Mouse (Mus musculus) myocyte (in vitro differentiated cells): ENCODE measurements around the gene Mybpc3. TPM values are rescaled to one million over a fixed set of nuclear protein-coding genes. Genes with fewer than 3 reads are reported as not detected.

Source experiments
- H3K27me3 ChIP-seq: one replicate; pipeline ENCODE4 v1.6.1; 2011; ENCODE audit not compliant: control insufficient read depth, insufficient read depth, insufficient read length
- H3K36me3 ChIP-seq: one replicate; pipeline ENCODE4 v1.6.1; 2011; ENCODE audit not compliant: control insufficient read depth, insufficient read depth
- H3K4me2 ChIP-seq: one replicate; pipeline ENCODE4 v1.6.1; 2011; ENCODE audit warnings: low read depth, control low read depth
- H3K4me3 ChIP-seq: one replicate; pipeline ENCODE4 v1.5.1; 2011; ENCODE audit warnings: mild to moderate bottlenecking, control low read depth, moderate library complexity
- H3K79me2 ChIP-seq: one replicate; pipeline ENCODE4 v1.6.1; 2011; ENCODE audit not compliant: control insufficient read depth, insufficient read depth
- H3ac ChIP-seq: one replicate; pipeline ENCODE4 v1.6.1; 2011; ENCODE audit not compliant: control insufficient read depth, insufficient read length
- CEBPB ChIP-seq: IDR thresholded peaks from 2 replicates; pipeline ENCODE4 v1.6.1; 2011; ENCODE audit warnings: mild to moderate bottlenecking, moderate library complexity; ENCODE audit not compliant: poor library complexity, insufficient read depth, severe bottlenecking
- E2F4 ChIP-seq: IDR thresholded peaks from one replicate; pipeline ENCODE4 v1.6.1; 2011; ENCODE audit warnings: mild to moderate bottlenecking, control low read depth, moderate library complexity; ENCODE audit not compliant: insufficient read depth
- MAX ChIP-seq: IDR thresholded peaks from one replicate; pipeline ENCODE4 v1.6.1; 2011; ENCODE audit warnings: low read depth, mild to moderate bottlenecking, control low read depth
- MYOD1 ChIP-seq, 3 experiments: IDR thresholded peaks; one replicate each; pipeline ENCODE4 v1.6.1; 2011; ENCODE audit warnings: control low read depth in 2 of 3, low read depth in 2 of 3, mild to moderate bottlenecking in 2 of 3, moderate library complexity in 1 of 3; ENCODE audit not compliant: insufficient read length in 2 of 3, control insufficient read depth in 1 of 3
- MYOG ChIP-seq, 3 experiments: IDR thresholded peaks; one replicate each; pipeline ENCODE4 v1.6.1; 2011; ENCODE audit warnings: control low read depth in 2 of 3, low read depth in 2 of 3, mild to moderate bottlenecking in 2 of 3; ENCODE audit not compliant: insufficient read length in 2 of 3, control insufficient read depth in 1 of 3, insufficient read depth in 1 of 3
- POLR2A ChIP-seq: IDR thresholded peaks from one replicate; pipeline ENCODE4 v1.6.1; 2011; ENCODE audit warnings: low read depth, mild to moderate bottlenecking, control low read depth, moderate library complexity; ENCODE audit not compliant: insufficient read length
- POLR2AphosphoS2 ChIP-seq: IDR thresholded peaks from one replicate; pipeline ENCODE4 v1.6.1; 2011; ENCODE audit warnings: low read depth, control low read depth; ENCODE audit not compliant: insufficient read length
- REST ChIP-seq: IDR thresholded peaks from one replicate; pipeline ENCODE4 v1.6.1; 2011; ENCODE audit warnings: mild to moderate bottlenecking, control low read depth, moderate library complexity; ENCODE audit not compliant: insufficient read depth, insufficient read length
- SRF ChIP-seq: IDR thresholded peaks from one replicate; pipeline ENCODE4 v1.6.1; 2011; ENCODE audit warnings: low read depth; ENCODE audit not compliant: control insufficient read depth, insufficient read length
- TCF12 ChIP-seq: IDR thresholded peaks from one replicate; pipeline ENCODE4 v1.6.1; 2011; ENCODE audit warnings: mild to moderate bottlenecking, control low read depth; ENCODE audit not compliant: poor library complexity, insufficient read depth, severe bottlenecking
- TCF3 ChIP-seq: IDR thresholded peaks from one replicate; pipeline ENCODE4 v1.6.1; 2011; ENCODE audit warnings: low read depth, control low read depth; ENCODE audit not compliant: insufficient read length
- USF1 ChIP-seq: IDR thresholded peaks from one replicate; pipeline ENCODE4 v1.6.1; 2011; ENCODE audit warnings: low read depth, mild to moderate bottlenecking, control low read depth, moderate library complexity
- polyA plus RNA-seq: library from polyadenylated mRNA; unstranded; fragments of >200 nt; fragmentation: generic; extraction: Trizol; gene quantifications from one replicate; pipeline ENCODE4 v1.2.1, GENCODE M21; 2012; ENCODE audit warnings: missing spikeins

Gene Mybpc3
- polyA plus RNA-seq, 1 experiment, result 0.05 TPM

DNA sequence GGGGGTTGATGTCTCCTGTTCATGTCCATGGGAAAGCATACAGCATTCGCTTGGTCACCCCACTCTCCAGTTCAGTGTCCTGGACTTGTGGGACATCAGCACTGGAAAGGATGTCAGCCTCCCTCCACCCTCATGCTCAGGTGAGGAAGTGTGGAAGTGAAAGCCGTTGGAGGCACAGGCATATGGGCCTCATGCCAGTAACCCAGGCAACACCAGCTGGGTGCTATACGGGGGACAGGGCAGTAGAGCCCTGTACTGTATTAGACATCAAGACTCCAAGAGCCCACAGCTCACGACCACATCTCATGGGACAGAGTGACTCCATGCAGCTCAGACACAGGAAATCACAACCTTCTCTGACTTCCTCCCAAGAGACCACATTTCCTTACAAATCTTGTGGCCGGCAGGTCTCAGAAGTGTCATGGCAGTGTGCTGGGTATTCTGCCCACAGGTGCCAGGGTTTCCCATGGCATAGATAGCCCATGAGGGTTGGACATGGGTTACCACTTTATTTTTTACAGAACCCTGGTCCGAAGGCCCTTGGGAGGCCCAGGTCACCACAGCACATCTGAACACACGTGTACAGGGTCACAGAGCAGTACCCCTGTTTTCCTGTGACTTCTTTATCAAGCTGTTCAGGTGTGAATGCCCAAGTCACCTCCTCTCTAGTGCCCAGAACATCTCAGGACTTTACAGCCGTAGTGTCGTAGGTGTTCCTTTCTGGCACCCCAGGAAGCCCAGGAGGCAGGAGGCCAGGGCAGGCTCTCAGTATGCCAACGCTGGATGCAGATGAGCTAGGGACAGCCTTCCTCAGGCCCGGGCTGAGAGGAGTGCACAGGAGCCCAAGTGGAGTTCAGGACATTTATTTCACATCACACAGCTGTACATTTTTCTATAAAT is 18.8 kb downstream of the Mybpc3 start:
- Histone ChIP-seq H3ac (no peak overlapping the region), H3K4me3 (no peak overlapping the region), H3K36me3 (no peaks in the 10 kb centered on the region), H3K79me2 (no peaks in the 10 kb centered on the region), H3K4me2 (no peak overlapping the region), H3K27me3 (no peaks in the 10 kb centered on the region)
- TF ChIP-seq CEBPB (no peak), MAX (no peak), POLR2A (no peak), USF1 (no peak), MYOG (IDR thresholded peaks at IDR 0.05; ENCODE audit: control insufficient read depth in 1 of 3, insufficient read depth in 1 of 3, insufficient read length in 2 of 3, low read depth in 2 of 3) (no peak), TCF3 (no peak), SRF (no peak), TCF12 (no peak), REST (no peak), MYOD1 (IDR thresholded peaks at IDR 0.05; ENCODE audit: control insufficient read depth in 1 of 3, insufficient read length in 2 of 3, low read depth in 2 of 3) (no peak), POLR2AphosphoS2 (no peak), E2F4 (no peak)

DNA sequence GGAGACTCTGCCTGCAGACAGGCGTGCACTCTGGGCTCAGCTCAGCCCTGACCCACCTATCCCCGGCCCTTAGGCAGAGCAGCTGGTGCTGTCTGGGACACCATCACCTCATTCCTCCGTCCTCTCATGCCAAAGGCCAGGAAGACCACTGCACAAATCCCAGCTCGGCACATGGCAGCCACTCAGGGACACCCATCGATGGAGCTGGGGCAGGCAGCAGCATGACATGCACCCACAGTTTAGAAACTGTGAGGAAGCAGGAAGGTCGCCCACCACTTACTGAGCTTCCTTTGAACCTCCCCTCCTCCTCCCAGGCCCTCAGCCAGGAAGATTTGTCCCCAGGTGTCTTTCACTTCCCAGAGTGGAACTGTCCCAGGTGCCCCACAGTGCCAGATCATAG is 19.5 kb downstream of the Mybpc3 start:
- Histone ChIP-seq H3K27me3 (no peaks in the 10 kb centered on the region), H3K4me2 (no peak overlapping the region), H3ac (no peak overlapping the region), H3K79me2 (no peaks in the 10 kb centered on the region), H3K4me3 (no peak overlapping the region), H3K36me3 (no peaks in the 10 kb centered on the region)
- TF ChIP-seq POLR2AphosphoS2, result no peak
- no peak for TF ChIP-seq MYOD1 (IDR thresholded peaks at IDR 0.05; ENCODE audit: control insufficient read depth in 1 of 3, insufficient read length in 2 of 3, low read depth in 2 of 3)
- no peak for TF ChIP-seq CEBPB

DNA sequence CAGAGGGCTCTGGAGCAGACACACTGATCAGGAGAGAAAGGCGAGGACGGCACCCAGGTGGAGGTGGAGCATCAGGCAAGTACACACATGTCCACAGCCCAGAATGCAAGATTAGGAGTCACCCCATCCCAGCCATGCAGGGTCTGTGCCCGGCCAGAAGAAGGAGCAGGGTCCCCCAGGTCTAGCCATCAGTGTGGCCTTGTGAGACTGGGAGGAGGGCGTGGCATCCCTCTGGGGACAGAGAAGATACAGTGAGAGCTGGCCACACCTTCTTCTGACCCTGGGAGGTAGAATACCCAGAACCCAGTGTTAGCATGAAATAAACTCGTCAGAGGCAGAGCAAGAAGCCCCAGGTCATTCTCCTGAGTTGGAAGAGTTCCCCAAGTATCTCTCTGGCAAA is 21.4 kb downstream of the Mybpc3 start:
- no peaks in the 10 kb centered on the region for H3K79me2 ChIP-seq
- no peak overlapping the region for H3K4me2 ChIP-seq
- TF ChIP-seq POLR2AphosphoS2 (no peak), SRF (no peak), POLR2A (no peak), REST (no peak), MAX (no peak), TCF12 (no peak), USF1 (no peak), E2F4 (no peak), CEBPB (no peak), TCF3 (no peak), MYOD1 (IDR thresholded peaks at IDR 0.05; ENCODE audit: control insufficient read depth in 1 of 3, insufficient read length in 2 of 3, low read depth in 2 of 3) (no peak), MYOG (IDR thresholded peaks at IDR 0.05; ENCODE audit: control insufficient read depth in 1 of 3, insufficient read depth in 1 of 3, insufficient read length in 2 of 3, low read depth in 2 of 3) (no peak)
- no peak overlapping the region for H3ac ChIP-seq
- H3K36me3 ChIP-seq, result no peaks in the 10 kb centered on the region
- no peaks in the 10 kb centered on the region for H3K27me3 ChIP-seq
- no peak overlapping the region for H3K4me3 ChIP-seq

DNA sequence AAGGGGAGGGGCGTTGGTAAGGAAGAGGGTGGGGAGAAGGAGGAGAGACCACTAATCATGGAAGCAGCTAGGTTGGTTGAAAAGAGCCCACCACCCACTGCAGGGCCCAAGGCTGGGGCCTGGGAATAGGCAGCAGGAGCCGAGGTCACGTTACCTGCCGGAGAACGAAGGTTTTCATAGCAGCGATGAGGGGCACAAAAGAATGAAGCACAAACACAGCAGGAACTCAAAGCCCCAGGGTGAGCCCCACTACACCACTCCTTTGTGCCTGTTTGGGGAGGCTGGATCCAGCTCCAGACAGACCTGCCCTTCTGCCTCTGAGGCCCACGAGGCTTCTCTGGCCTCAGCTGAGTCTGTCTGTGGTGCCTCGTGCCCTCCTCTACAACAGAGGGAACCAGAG is 21.8 kb downstream of the Mybpc3 start:
- H3K79me2 ChIP-seq, result no peaks in the 10 kb centered on the region
- H3ac ChIP-seq, result no peak overlapping the region
- H3K4me2 ChIP-seq, result no peak overlapping the region
- no peaks in the 10 kb centered on the region for H3K36me3 ChIP-seq
- H3K4me3 ChIP-seq, result no peak overlapping the region
- H3K27me3 ChIP-seq, result no peaks in the 10 kb centered on the region
- TF ChIP-seq MAX (no peak), CEBPB (no peak), POLR2AphosphoS2 (no peak), TCF3 (no peak), SRF (no peak), POLR2A (no peak), MYOG (IDR thresholded peaks at IDR 0.05; ENCODE audit: control insufficient read depth in 1 of 3, insufficient read depth in 1 of 3, insufficient read length in 2 of 3, low read depth in 2 of 3) (no peak), REST (no peak), MYOD1 (IDR thresholded peaks at IDR 0.05; ENCODE audit: control insufficient read depth in 1 of 3, insufficient read length in 2 of 3, low read depth in 2 of 3) (no peak), TCF12 (no peak), E2F4 (no peak), USF1 (no peak)

DNA sequence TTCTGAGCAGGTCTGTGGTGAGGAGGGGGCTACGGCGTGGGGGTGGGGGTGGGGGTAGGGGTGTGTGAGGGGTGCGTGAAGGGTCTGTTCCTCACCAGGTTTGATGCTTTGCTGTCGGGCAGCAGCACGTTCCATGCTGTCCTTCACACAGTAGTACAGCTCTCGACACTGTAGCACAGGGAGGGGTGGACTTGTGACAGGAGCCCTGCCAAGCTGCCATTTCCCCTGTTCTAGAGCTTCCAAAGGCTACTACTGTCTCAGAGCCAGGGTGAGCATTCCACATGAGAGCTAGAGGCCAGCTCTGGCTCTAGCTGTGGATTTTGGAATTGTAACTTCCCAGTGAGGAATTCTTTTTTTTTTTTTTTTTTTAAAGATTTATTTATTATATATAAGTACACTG is 25.0 kb downstream of the Mybpc3 start:
- TF ChIP-seq E2F4 (no peak), POLR2A (no peak), TCF12 (no peak), SRF (no peak), MYOD1 (IDR thresholded peaks at IDR 0.05; ENCODE audit: control insufficient read depth in 1 of 3, insufficient read length in 2 of 3, low read depth in 2 of 3) (no peak), MAX (no peak), TCF3 (no peak), POLR2AphosphoS2 (no peak), MYOG (IDR thresholded peaks at IDR 0.05; ENCODE audit: control insufficient read depth in 1 of 3, insufficient read depth in 1 of 3, insufficient read length in 2 of 3, low read depth in 2 of 3) (no peak), REST (no peak), USF1 (no peak)
- Histone ChIP-seq H3K4me3 (no peak overlapping the region), H3K4me2 (no peak overlapping the region), H3ac (no peak overlapping the region), H3K79me2 (no peaks in the 10 kb centered on the region), H3K27me3 (no peaks in the 10 kb centered on the region), H3K36me3 (no peaks in the 10 kb centered on the region)
